In genomic region chr11:17842642-17843041, GRCm38 (mm10) we compare ENCODE assay signal across 25 mouse cellular contexts.
"Had no signal": no experiment of that assay in that cellular context is flagged by ENCODE, and none has a peak within 500 bp of the region (broad histone marks: within the 10 kb centered on the region; RNA-seq: fewer than 3 reads in every experiment).

No protein-coding gene starts in this region.

- H3K27ac ChIP-seq: embryonic facial prominence, embryonic 10.5 days; embryonic facial prominence, embryonic 12.5 days; embryonic facial prominence, embryonic 13.5 days; embryonic facial prominence, embryonic 15.5 days; forebrain, embryonic 10.5 days; forebrain, embryonic 12.5 days; forebrain, embryonic 13.5 days; forebrain, embryonic 15.5 days; gastrocnemius, adult 2 months; heart, adult 2 months had no signal

- DNase-seq: cerebellum, adult 9-10 months; cerebellum, adult 9-11 months; cerebellum, postnatal 10 days; cerebellum, postnatal 14 days; cerebellum, postnatal 25 days; cerebellum, postnatal 36 days; embryo, embryonic 11 days; forebrain, postnatal 0 days; gastrocnemius, adult 2 months; gastrocnemius, postnatal 10 days; gastrocnemius, postnatal 14 days; gastrocnemius, postnatal 25 days; gastrocnemius, postnatal 36 days; heart, adult 11 months; heart, adult 18-20 months; heart, adult 2 months had no signal

- H3K4me3 ChIP-seq: embryonic facial prominence, embryonic 10.5 days; embryonic facial prominence, embryonic 12.5 days; embryonic facial prominence, embryonic 13.5 days; embryonic facial prominence, embryonic 15.5 days; erythroblast, embryonic 14.5 days; forebrain, embryonic 10.5 days; forebrain, embryonic 12.5 days; forebrain, embryonic 13.5 days; forebrain, embryonic 15.5 days; gastrocnemius, adult 2 months; heart, adult 2 months had no signal
